Mouse (Mus musculus): ENCODE results near the gene Camk2g.

DNA sequence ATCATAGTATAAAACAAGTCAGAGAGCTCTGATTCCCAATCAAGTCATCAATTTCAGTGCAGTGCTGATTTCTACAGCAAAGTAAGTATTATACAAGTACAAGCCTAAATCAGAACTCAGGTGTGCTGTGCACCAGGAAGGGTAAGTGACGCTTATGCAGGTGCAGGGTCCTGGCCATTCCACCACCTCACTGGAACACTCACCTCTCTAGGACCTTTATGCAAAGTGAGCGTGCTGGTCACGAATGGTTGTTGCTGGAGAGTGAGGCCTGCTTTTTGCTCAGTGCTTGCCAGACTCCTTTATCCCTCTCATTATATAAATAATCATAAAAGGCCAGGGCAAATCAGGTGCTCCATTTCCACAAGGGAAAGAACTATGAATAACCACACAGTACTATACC is 93.5 kb downstream of the Camk2g start:
- TF ChIP-seq TAL1 (IDR thresholded peaks at IDR 0.05; ENCODE audit: low read length), result no peak
- no peak for TF ChIP-seq GATA1 (IDR thresholded peaks at IDR 0.05; ENCODE audit: low read length)
